Mouse (Mus musculus): ENCODE data around the gene Wdr19.

DNA sequence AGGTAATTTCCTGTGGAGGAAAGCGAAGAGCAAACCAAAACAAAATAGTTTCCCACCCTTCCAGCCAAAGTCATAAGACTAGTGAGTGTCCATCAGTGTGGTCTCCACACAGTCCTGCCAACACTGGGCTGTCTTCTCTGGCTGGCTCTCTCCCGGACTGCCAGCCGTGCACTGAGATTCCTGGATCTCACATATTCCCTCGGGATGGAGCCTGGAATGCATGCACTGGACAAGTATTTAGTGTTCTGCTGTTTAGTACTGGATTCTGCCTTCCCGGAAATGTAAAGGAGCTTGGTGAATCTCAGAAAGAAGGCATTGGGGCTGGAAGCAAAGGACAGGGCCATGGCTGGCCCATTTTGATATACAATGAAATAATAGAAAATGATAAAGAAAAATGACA lies 36.5 kb upstream of the Wdr19 start:
- no peak for TF ChIP-seq CTCF (IDR thresholded peaks at IDR 0.05; ENCODE audit: control insufficient read depth, insufficient read depth, low read length)
- TF ChIP-seq POLR2A (IDR thresholded peaks at IDR 0.05; ENCODE audit: borderline replicate concordance, control insufficient read depth, low read depth, low read length) = no peak

Data from bone marrow, adult 2 months (tissue).